ENCODE assay signal across 8 mouse cellular contexts in the genomic region with DNA sequence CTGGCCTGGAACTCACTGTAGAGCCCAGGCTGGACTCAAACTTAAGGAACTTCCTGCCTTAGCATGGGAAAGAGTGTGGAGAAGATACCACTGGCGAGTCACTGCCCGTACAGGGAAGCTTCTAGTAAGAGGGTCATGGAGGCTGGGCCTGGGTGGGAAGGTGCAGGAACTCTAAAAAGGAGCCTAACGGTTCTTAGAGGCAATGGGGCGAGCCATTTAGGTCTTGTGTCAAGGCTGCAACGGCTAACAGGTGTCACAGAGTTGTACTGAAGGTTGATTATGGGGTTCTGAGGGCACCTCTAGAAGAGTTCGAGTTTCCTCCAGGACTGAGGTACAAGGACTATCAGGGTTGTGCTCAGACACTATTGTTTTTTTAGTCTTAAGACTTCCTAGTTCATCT. TPM values are rescaled to one million over a fixed set of nuclear protein-coding genes. Genes with fewer than 3 reads are reported as not detected.
DNase-seq lines count a peak whose midpoint lies in the region; ATAC-seq and TF ChIP-seq lines count a peak whose summit lies in the region.

No protein-coding gene starts in this region.

- H3K9me3 ChIP-seq in embryonic facial prominence, embryonic 15.5 days (replicated peaks), result no peaks in the 10 kb centered on the region
- no peaks in the 10 kb centered on the region for H3K9me3 ChIP-seq in hindbrain, embryonic 15.5 days
- H3K9me3 ChIP-seq in midbrain, embryonic 16.5 days (replicated peaks; ENCODE audit: control insufficient read depth, low read length, poor library complexity, severe bottlenecking), result no peaks in the 10 kb centered on the region

- no peaks in the 10 kb centered on the region for H3K36me3 ChIP-seq in embryonic facial prominence, embryonic 15.5 days
- H3K36me3 ChIP-seq in hindbrain, embryonic 15.5 days, result no peaks in the 10 kb centered on the region
- H3K36me3 ChIP-seq in midbrain, embryonic 16.5 days (ENCODE audit: control insufficient read depth, insufficient read depth, low read length), result no peaks in the 10 kb centered on the region

- no peak for DNase-seq in left cerebral cortex, adult 2 months (ENCODE audit: extremely low spot score in 1 of 2, low spot score in 2 of 2)
- no peak for DNase-seq in left cerebral cortex, postnatal 10 days (ENCODE audit: extremely low spot score in 1 of 2, low spot score in 2 of 2)
- DNase-seq in urinary bladder, postnatal 25 days (ENCODE audit: low spot score), result no peak
- no peak for DNase-seq in cerebellum, adult 2 months
- DNase-seq in T-cell, adult 2 months (ENCODE audit: low spot score), result no peak

- H3K4me1 ChIP-seq in embryonic facial prominence, embryonic 15.5 days, result peaks cover 24% of the 10 kb centered on the region
- H3K4me1 ChIP-seq in hindbrain, embryonic 15.5 days (replicated peaks), result peaks cover 23% of the 10 kb centered on the region
- peaks cover 20% of the 10 kb centered on the region for H3K4me1 ChIP-seq in midbrain, embryonic 16.5 days (ENCODE audit: control insufficient read depth, insufficient read depth, low read length)
- peaks cover 5% of the 10 kb centered on the region for H3K4me1 ChIP-seq in cerebellum, adult 2 months (ENCODE audit: control insufficient read depth, insufficient read depth, low read length)

- no peak for ATAC-seq in embryonic facial prominence, embryonic 15.5 days (ENCODE audit: insufficient number of reproducible peaks, low FRiP score, low TSS enrichment, low read depth)
- ATAC-seq in hindbrain, embryonic 15.5 days (ENCODE audit: low FRiP score, low read depth), result no peak
- peak; percentile 33 for ATAC-seq in midbrain, embryonic 16.5 days

- intact Hi-C loops in left cerebral cortex, adult 2 months (cut with DNase I), result loop anchor here (1.0 kb wide), 1 partner anchor 27 kb away; the partner anchor contains the start of gene 9430038I01Rik
- intact Hi-C loops in left cerebral cortex, postnatal 10 days (cut with DNase I), result loop anchor here (2.0 kb wide), 1 partner anchor 26 kb away; the partner anchor contains the start of gene 9430038I01Rik

- no peak overlapping the region for H3K9ac ChIP-seq in embryonic facial prominence, embryonic 15.5 days
- H3K9ac ChIP-seq in hindbrain, embryonic 15.5 days, result no peak overlapping the region
- H3K9ac ChIP-seq in midbrain, embryonic 16.5 days (ENCODE audit: low read depth, low read length), result peak overlapping the region; percentile 94; the same call in 1 of the 2 replicates

- 70% methylated on average over 6 of the region's 6 CpGs for WGBS in embryonic facial prominence, embryonic 15.5 days
- WGBS in hindbrain, embryonic 15.5 days, result 79% methylated on average over 6 of the region's 6 CpGs
- WGBS in midbrain, embryonic 16.5 days, result 78% methylated on average over 6 of the region's 6 CpGs
- 80% methylated on average over 6 of the region's 6 CpGs for WGBS in cerebellum, adult 2 months

- peak overlapping the region; percentile 62 for H3K4me2 ChIP-seq in embryonic facial prominence, embryonic 15.5 days (replicated peaks)
- H3K4me2 ChIP-seq in hindbrain, embryonic 15.5 days, result peak overlapping the region; percentile 66
- H3K4me2 ChIP-seq in midbrain, embryonic 16.5 days (ENCODE audit: low read length), result peak overlapping the region; percentile 69

- peak overlapping the region; percentile 79; the same call in 1 of the 2 replicates for H3K4me3 ChIP-seq in left cerebral cortex, adult 2 months
- H3K4me3 ChIP-seq in embryonic facial prominence, embryonic 15.5 days (replicated peaks), result peak overlapping the region; percentile 98; the same call in 1 of the 2 replicates
- peak overlapping the region; percentile 94 for H3K4me3 ChIP-seq in hindbrain, embryonic 15.5 days
- peak overlapping the region; percentile 100 for H3K4me3 ChIP-seq in midbrain, embryonic 16.5 days (ENCODE audit: low read depth, low read length)
- no peak overlapping the region for H3K4me3 ChIP-seq in cerebellum, adult 2 months (replicated peaks; ENCODE audit: insufficient read depth, low read depth, low read length)

- no peaks in the 10 kb centered on the region for H3K27me3 ChIP-seq in embryonic facial prominence, embryonic 15.5 days
- no peaks in the 10 kb centered on the region for H3K27me3 ChIP-seq in hindbrain, embryonic 15.5 days
- no peaks in the 10 kb centered on the region for H3K27me3 ChIP-seq in midbrain, embryonic 16.5 days (ENCODE audit: control insufficient read depth, insufficient read depth, low read depth, low read length)
- no peaks in the 10 kb centered on the region for H3K27me3 ChIP-seq in cerebellum, adult 2 months (ENCODE audit: control insufficient read depth, insufficient read depth, low read length)

- no peak for TF ChIP-seq CTCF in left cerebral cortex, adult 2 months (IDR thresholded peaks at IDR 0.05)
- no peak for TF ChIP-seq CTCF in cerebellum, adult 2 months (IDR thresholded peaks at IDR 0.05; ENCODE audit: borderline replicate concordance, insufficient read depth, low read depth, low read length)

- no peak for TF ChIP-seq POLR2A in cerebellum, adult 2 months (IDR thresholded peaks at IDR 0.05; ENCODE audit: borderline replicate concordance, insufficient read depth, low read length)

- no peak overlapping the region for H3K27ac ChIP-seq in left cerebral cortex, adult 2 months
- no peak overlapping the region for H3K27ac ChIP-seq in embryonic facial prominence, embryonic 15.5 days (replicated peaks)
- H3K27ac ChIP-seq in hindbrain, embryonic 15.5 days (replicated peaks), result peak overlapping the region; percentile 89
- peak overlapping the region; percentile 87; the same call in 1 of the 2 replicates for H3K27ac ChIP-seq in midbrain, embryonic 16.5 days (ENCODE audit: low read length)
- no peak overlapping the region for H3K27ac ChIP-seq in cerebellum, adult 2 months (ENCODE audit: insufficient read depth, low read length)

RNA-seq across cellular contexts. Expression of gene Glrx3, which starts 0.5 kb away (rescaled TPM):
- total RNA-seq in left cerebral cortex, adult 2 months (2021), result 10 to 100 TPM; 97.6 to 99.2 TPM
- 100 to 1,000 TPM; 128 to 143 TPM for total RNA-seq in left cerebral cortex, postnatal 10 days (2021)
- 209 and 212 TPM in 2 replicates for polyA plus RNA-seq in embryonic facial prominence, embryonic 15.5 days (2015; fragmentation: Nextera tagmentation; extraction: Ambion mirVana)
- 273 TPM in 2 replicates for polyA plus RNA-seq in hindbrain, embryonic 15.5 days (2015; fragmentation: Nextera tagmentation; extraction: Ambion mirVana)
- polyA plus RNA-seq in midbrain, embryonic 16.5 days (2015; fragmentation: Nextera tagmentation; extraction: Ambion mirVana), result 248 and 254 TPM in 2 replicates
- polyA plus RNA-seq in cerebellum, adult 2 months (2012; rRNA removed), result 122 and 129 TPM in 2 replicates

RNA-seq across cellular contexts. Expression of gene 9430038I01Rik, which starts 26.3 kb away (rescaled TPM):
- 1 to 10 TPM; 3.9 to 4.3 TPM for total RNA-seq in left cerebral cortex, adult 2 months (2021)
- total RNA-seq in left cerebral cortex, postnatal 10 days (2021), result 10 to 100 TPM in 1 of 2 experiments, 1 to 10 TPM in 1; 6.5 to 10.1 TPM
- polyA plus RNA-seq in embryonic facial prominence, embryonic 15.5 days (2015; fragmentation: Nextera tagmentation; extraction: Ambion mirVana), result 21.7 and 22.4 TPM in 2 replicates
- 15.0 and 15.6 TPM in 2 replicates for polyA plus RNA-seq in hindbrain, embryonic 15.5 days (2015; fragmentation: Nextera tagmentation; extraction: Ambion mirVana)
- polyA plus RNA-seq in midbrain, embryonic 16.5 days (2015; fragmentation: Nextera tagmentation; extraction: Ambion mirVana), result 10.0 and 13.0 TPM in 2 replicates
- polyA plus RNA-seq in cerebellum, adult 2 months (2012; rRNA removed), result 3.0 and 3.6 TPM in 2 replicates

Comparison
In these comparisons a context has a peak if more than half of its experiments do, and no peak if none do; other contexts are left out.
1. H3K27ac ChIP-seq: peak in hindbrain, embryonic 15.5 days (single experiment) and midbrain, embryonic 16.5 days (single experiment); none in left cerebral cortex, adult 2 months (single experiment), embryonic facial prominence, embryonic 15.5 days (single experiment) and cerebellum, adult 2 months (single experiment).
2. Peak in every context shown above with its lines, with median percentiles within 50 percentile points of each other: H3K4me2 ChIP-seq.